Mouse (Mus musculus) embryonic facial prominence, embryonic 14.5 days (tissue): ENCODE results near the gene Igfbp7. TPM values are rescaled to one million over a fixed set of nuclear protein-coding genes. Genes with fewer than 3 reads are reported as not detected.

Experiments used
- ATAC-seq: fragments of 200-750 bp; cut with Nextera tagmentation; 2 replicates; pipeline ENCODE4 v1.8.0; 2017; ENCODE audit warnings: low read depth, moderate number of reproducible peaks, moderate TSS enrichment
- DNase-seq: peaks from one replicate; pipeline ENCODE4 v3.0.0-alpha.2; 2015; ENCODE audit warnings: low spot score
- H3K27ac ChIP-seq: fragments of 300-500 bp; sonication (generic); replicated peaks from 2 replicates; pipeline ENCODE4 v1.5.1; 2014; ENCODE audit warnings: low read depth, mild to moderate bottlenecking, low read length, moderate library complexity
- H3K27me3 ChIP-seq: fragments of 300-500 bp; sonication (generic); replicated peaks from 2 replicates; pipeline ENCODE4 v1.6.1; 2014; ENCODE audit warnings: low read length; ENCODE audit not compliant: control insufficient read depth, insufficient read depth
- H3K36me3 ChIP-seq: fragments of 300-500 bp; sonication (generic); 2 replicates; pipeline ENCODE4 v1.6.1; 2014; ENCODE audit warnings: low read length, mixed read lengths; ENCODE audit not compliant: control insufficient read depth, insufficient read depth
- H3K4me1 ChIP-seq: fragments of 300-500 bp; sonication (generic); 2 replicates; pipeline ENCODE4 v1.6.1; 2014; ENCODE audit warnings: antibody characterized with exemption, low read length; ENCODE audit not compliant: control insufficient read depth, insufficient read depth
- H3K4me2 ChIP-seq: fragments of 300-500 bp; sonication (generic); 2 replicates; pipeline ENCODE4 v1.6.1; 2014; ENCODE audit warnings: low read depth, mild to moderate bottlenecking, low read length, moderate library complexity, mixed read lengths
- H3K4me3 ChIP-seq: fragments of 300-500 bp; sonication (generic); 2 replicates; pipeline ENCODE4 v1.5.1; 2014; ENCODE audit warnings: low read depth, mild to moderate bottlenecking, low read length
- H3K9ac ChIP-seq: fragments of 300-500 bp; sonication (generic); 2 replicates; pipeline ENCODE4 v1.6.1; 2014; ENCODE audit warnings: low read depth, mild to moderate bottlenecking, low read length, moderate library complexity, mixed read lengths
- H3K9me3 ChIP-seq: fragments of 300-500 bp; sonication (generic); 2 replicates; pipeline ENCODE4 v1.6.1; 2016; ENCODE audit warnings: low read length; ENCODE audit not compliant: control insufficient read depth
- WGBS: fragments of 180-500 bp; shearing (Covaris S2); extraction: QIAGEN DNeasy Blood & Tissue Kit; methylation state at CpG from one replicate; pipeline ENCODE4 v1.1.7; 2014; 5-methylcytosine and 5-hydroxymethylcytosine counted together
- polyA plus RNA-seq: library from polyadenylated mRNA; unstranded; fragments of >200 nt; fragmentation: Nextera tagmentation; extraction: Ambion mirVana; gene quantifications from 2 replicates; pipeline ENCODE4 v1.2.1, GENCODE M21; 2014

Igfbp7 gene
- polyA plus RNA-seq, 1 experiment from 2014 or later, result 119 TPM

DNA sequence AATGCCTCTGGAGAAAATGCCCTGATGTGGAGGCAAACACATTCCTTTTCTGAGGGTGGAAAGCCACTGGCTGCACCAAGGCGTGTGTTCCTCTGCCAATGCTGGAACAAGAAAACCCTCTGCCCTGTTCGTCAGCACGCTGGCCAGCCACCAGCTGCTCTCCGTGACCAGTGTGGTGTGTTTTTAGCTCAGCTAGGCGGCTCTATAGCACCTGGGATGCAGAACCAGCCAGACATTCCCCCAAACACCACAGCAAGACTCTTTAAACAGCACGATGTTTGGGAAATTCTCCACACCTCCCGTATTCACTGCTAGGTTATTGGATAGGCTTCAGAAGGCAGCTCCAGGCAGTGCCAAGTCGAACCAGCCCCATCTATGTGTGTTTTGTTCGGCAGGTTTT, 25.7 kb upstream of the Igfbp7 start:
- DNase-seq (peak; percentile 39), ATAC-seq (0 out of 2 replicates have a peak, but pooled peaks have one; percentile 41)
- H3K27me3 ChIP-seq, result no peaks in the 10 kb centered on the region
- no peaks in the 10 kb centered on the region for H3K36me3 ChIP-seq
- H3K4me2 ChIP-seq, result no peak overlapping the region
- no peak overlapping the region for H3K27ac ChIP-seq
- H3K9ac ChIP-seq, result no peak overlapping the region
- no peaks in the 10 kb centered on the region for H3K9me3 ChIP-seq
- no peak overlapping the region for H3K4me3 ChIP-seq
- H3K4me1 ChIP-seq, result 0 out of 2 replicates have a peak, but pooled peaks cover 3% of the 10 kb centered on the region
- 44% methylated on average over 7 of the region's 9 CpGs for WGBS

DNA sequence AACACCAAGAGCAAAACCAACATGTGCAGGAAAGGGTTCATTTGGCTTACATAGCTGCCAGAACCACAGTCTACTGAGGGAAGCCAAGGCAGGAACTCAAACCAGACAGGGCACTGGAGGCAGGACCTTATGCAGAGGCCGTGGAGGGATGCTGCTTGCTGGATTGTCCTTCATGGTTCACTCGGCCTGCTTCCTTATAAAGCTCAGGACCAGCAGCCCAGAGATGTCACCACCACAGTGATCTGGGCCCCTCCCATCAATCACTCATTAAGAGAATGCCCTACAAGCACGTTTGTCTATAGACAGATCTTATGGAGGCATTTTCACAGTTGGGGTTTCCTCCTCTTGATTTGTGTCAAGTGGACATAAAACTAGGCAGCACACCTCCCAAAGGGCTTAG, 25.3 kb upstream of the Igfbp7 start:
- 0 out of 2 replicates have a peak, but pooled peaks cover 3% of the 10 kb centered on the region for H3K4me1 ChIP-seq
- DNase-seq (no peak), ATAC-seq (no peak)
- no peak overlapping the region for H3K27ac ChIP-seq
- H3K4me2 ChIP-seq, result no peak overlapping the region
- no peaks in the 10 kb centered on the region for H3K36me3 ChIP-seq
- H3K9ac ChIP-seq, result no peak overlapping the region
- H3K4me3 ChIP-seq, result no peak overlapping the region
- H3K27me3 ChIP-seq, result no peaks in the 10 kb centered on the region
- no peaks in the 10 kb centered on the region for H3K9me3 ChIP-seq
- WGBS, result 58% methylated on average over 3 of the region's 3 CpGs

DNA sequence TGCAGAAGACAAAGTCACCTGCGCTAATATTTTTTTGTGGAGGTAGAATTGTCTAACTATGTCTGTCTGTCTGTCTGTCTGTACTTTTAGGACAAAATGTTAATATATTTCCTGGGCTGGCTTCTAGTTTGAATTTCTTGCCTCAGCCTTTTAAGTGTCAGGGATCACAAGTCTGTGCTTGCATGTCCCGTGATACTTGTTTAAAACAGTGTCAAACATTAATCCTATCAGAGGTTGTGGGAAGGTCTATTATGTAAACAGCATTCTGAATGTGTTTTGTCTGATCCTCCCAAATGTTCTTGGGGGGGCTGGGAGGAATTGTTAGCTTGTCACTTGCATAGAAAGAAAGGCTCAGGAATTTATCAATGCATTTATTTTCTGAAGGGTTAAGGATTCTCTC, 24.6 kb upstream of the Igfbp7 start:
- Histone ChIP-seq H3K27me3 (no peaks in the 10 kb centered on the region), H3K4me2 (no peak overlapping the region), H3K27ac (no peak overlapping the region), H3K36me3 (no peaks in the 10 kb centered on the region), H3K9me3 (no peaks in the 10 kb centered on the region), H3K4me1 (0 out of 2 replicates have a peak, but pooled peaks cover 3% of the 10 kb centered on the region), H3K4me3 (no peak overlapping the region), H3K9ac (no peak overlapping the region)
- DNase-seq, result no peak
- no peak for ATAC-seq
- WGBS, result 80% methylated on average over 2 of the region's 2 CpGs

DNA sequence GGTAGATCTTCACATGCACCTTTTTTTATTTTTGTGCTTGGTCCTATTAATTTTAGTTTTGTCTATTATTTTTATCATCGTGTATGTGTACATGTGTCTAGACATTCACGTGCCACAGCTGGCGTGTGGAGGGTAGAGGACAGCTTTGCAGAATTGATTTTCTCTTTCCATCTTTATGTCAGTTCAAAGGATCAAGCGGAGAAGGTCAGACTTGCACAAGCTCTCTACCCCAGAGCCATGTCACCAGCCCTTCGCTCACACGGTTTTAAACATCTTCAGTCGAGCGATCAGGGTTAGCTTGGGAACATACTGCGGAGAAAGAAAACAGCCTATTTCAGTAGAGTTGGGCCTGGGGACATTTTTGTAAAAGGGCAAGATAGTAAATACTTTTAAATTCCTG, 23.2 kb upstream of the Igfbp7 start:
- H3K36me3 ChIP-seq, result no peaks in the 10 kb centered on the region
- no peaks in the 10 kb centered on the region for H3K27me3 ChIP-seq
- 86% methylated on average over 9 of the region's 9 CpGs for WGBS
- H3K4me1 ChIP-seq, result 0 out of 2 replicates have a peak, but pooled peaks cover 3% of the 10 kb centered on the region
- H3K9ac ChIP-seq, result no peak overlapping the region
- H3K9me3 ChIP-seq, result no peaks in the 10 kb centered on the region
- ATAC-seq (no peak), DNase-seq (no peak)
- H3K4me2 ChIP-seq, result no peak overlapping the region
- no peak overlapping the region for H3K27ac ChIP-seq
- H3K4me3 ChIP-seq, result no peak overlapping the region

DNA sequence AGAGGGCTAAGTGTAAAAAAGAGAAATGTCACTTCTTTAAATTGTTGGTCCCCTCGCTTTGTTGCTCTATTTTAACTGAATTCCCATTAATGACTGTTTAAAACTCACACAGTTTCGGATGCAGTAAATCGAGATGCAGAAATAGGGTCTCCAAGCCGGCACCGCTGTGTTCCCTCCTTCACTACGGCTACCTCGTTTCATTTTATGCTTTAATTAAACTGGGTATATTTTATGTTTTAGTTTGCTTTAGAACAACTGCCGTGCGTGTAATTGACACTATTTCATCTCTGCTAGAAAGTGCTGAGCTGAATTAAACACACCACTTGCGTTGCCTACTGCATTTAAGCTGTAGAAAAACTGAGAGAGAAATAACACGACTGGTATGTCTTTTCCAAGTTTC, 22.6 kb upstream of the Igfbp7 start:
- 82% methylated on average over 11 of the region's 11 CpGs for WGBS

DNA sequence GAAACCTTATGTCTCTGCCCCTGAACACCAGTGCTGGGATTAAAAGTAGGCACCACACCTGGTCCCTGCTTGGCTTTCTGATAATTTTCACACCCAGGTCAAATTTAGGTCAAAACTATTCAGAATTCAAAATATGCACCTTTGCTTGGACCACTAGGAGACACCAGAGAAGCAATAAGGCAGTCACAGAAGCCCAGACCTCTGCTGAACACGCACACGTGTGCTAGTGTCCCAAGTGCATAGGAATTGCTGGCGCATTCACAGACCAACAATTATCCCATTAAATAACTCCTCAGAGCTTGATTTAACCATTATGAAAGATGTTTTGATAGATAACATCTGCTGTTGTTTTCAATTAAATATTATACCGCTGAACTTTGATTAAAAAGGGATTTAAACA, 22.2 kb upstream of the Igfbp7 start:
- no peak overlapping the region for H3K27ac ChIP-seq
- 0 out of 2 replicates have a peak, but pooled peaks cover 3% of the 10 kb centered on the region for H3K4me1 ChIP-seq
- no peak for ATAC-seq
- no peak overlapping the region for H3K9ac ChIP-seq
- H3K36me3 ChIP-seq, result no peaks in the 10 kb centered on the region
- no peak overlapping the region for H3K4me2 ChIP-seq
- DNase-seq, result no peak
- H3K4me3 ChIP-seq, result no peak overlapping the region
- no peaks in the 10 kb centered on the region for H3K9me3 ChIP-seq
- WGBS, result 63% methylated on average over 4 of the region's 4 CpGs
- no peaks in the 10 kb centered on the region for H3K27me3 ChIP-seq

More for the DNA sequence above, 22.6 kb upstream of the Igfbp7 start:
- Histone ChIP-seq H3K9me3 (no peaks in the 10 kb centered on the region), H3K27me3 (no peaks in the 10 kb centered on the region), H3K27ac (no peak overlapping the region), H3K9ac (no peak overlapping the region), H3K4me1 (0 out of 2 replicates have a peak, but pooled peaks cover 3% of the 10 kb centered on the region), H3K4me3 (no peak overlapping the region), H3K36me3 (no peaks in the 10 kb centered on the region), H3K4me2 (no peak overlapping the region)
- ATAC-seq, result no peak
- no peak for DNase-seq

DNA sequence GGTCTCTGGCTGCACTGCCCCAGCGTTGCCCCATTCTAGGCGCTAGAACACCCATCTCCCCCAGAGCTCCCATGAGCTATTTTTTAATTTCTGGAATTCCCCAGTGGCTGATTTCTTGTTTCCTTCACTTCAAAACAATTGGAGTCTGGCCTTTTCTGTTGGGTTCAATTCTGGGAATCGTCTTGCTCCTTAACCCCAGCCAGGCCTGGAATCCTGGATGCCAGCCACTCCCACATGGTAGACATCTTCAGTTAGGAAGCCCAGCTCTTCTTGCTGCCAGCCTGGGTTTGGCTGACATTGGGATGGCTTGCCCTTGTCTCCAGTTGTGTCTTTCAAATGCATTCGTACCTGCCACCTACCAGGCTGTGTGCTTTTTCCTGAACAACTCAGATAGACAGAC, 20.7 kb upstream of the Igfbp7 start:
- DNase-seq (no peak), ATAC-seq (no peak)
- Histone ChIP-seq H3K27ac (no peak overlapping the region), H3K36me3 (no peaks in the 10 kb centered on the region), H3K4me1 (no peaks in the 10 kb centered on the region), H3K9me3 (peaks cover 4% of the 10 kb centered on the region; the same call in 1 of the 2 replicates), H3K9ac (no peak overlapping the region), H3K27me3 (no peaks in the 10 kb centered on the region), H3K4me2 (no peak overlapping the region), H3K4me3 (no peak overlapping the region)
- 75% methylated on average over 4 of the region's 4 CpGs for WGBS

DNA sequence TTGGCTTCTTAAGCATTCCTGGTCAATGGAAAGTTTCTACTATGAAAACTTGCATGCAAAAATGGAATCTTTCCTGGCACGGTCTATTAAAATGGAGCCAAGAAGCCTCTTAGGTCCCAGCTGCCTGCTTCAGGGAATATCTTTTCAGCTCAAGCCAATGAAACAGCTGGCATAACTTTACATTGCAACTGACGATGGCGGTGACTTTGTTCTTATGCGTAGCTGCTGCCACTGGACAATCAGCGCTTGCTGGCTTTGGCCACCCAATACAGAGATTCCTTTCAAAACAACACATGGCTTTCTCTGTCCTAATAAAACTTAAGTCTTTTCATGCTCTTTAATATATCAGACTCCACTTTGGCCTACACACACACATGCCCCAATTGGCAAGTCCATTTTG, 20.1 kb upstream of the Igfbp7 start:
- ATAC-seq, result no peak
- Histone ChIP-seq H3K27ac (no peak overlapping the region), H3K27me3 (no peaks in the 10 kb centered on the region)

DNA sequence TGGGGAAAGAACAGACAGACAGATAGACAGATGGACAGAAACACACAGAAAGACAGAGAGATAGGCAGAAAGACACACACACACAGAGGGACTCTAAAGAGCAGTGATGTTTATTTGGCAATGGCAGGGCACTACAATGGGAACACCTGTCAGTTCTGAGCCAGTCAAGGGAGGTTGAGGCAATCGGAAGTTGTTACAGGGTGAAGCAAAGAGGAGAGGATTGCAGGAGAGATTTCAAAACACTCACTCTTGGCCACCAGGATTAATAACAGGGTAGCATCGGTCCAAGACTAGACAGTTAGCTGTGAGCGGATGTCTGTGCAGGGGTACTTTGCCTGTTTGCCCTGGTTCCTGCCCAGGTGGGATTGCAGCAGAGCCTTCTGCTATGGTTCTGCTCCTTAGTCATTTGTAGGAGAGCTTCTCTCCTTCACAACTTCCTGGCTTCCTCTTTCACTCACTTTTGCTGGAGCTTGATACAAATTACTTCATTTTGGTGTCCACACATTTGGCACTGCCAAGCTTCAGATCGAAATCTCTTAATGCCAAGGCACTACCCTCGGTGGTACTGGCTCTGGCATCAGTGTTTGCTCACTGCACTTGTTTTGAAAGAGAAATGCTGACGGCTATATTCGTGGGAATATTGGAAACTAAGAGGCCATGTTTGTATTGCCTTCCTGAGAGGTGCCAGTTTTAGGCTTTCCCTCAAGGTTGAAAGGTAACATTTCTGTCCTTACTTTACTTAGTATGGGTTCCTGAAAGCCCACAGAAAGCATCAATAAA, 18.1 kb upstream of the Igfbp7 start:
- DNase-seq (no peak), ATAC-seq (no peak)
- Histone ChIP-seq H3K4me2 (no peak overlapping the region), H3K36me3 (no peaks in the 10 kb centered on the region), H3K27me3 (no peaks in the 10 kb centered on the region), H3K9ac (no peak overlapping the region), H3K4me1 (no peaks in the 10 kb centered on the region), H3K9me3 (peaks cover 4% of the 10 kb centered on the region; the same call in 1 of the 2 replicates), H3K4me3 (no peak overlapping the region), H3K27ac (no peak overlapping the region)
- 76% methylated on average over 7 of the region's 7 CpGs for WGBS

More for the DNA sequence above, 20.1 kb upstream of the Igfbp7 start:
- Histone ChIP-seq H3K9ac (no peak overlapping the region), H3K9me3 (peaks cover 4% of the 10 kb centered on the region; the same call in 1 of the 2 replicates), H3K4me2 (no peak overlapping the region), H3K4me3 (no peak overlapping the region), H3K4me1 (no peaks in the 10 kb centered on the region), H3K36me3 (no peaks in the 10 kb centered on the region)
- WGBS, result 79% methylated on average over 5 of the region's 5 CpGs
- DNase-seq, result peak; percentile 69
